Mouse (Mus musculus) ES-E14 (cell line): Measurements from ENCODE around the gene Cyb5r3. TPM values are rescaled to one million over a fixed set of nuclear protein-coding genes. Genes with fewer than 3 reads are reported as not detected.

ENCODE experiments used
- DNase-seq: peaks from one replicate; pipeline ENCODE4 v3.0.0-alpha.2; 2013; ENCODE audit warnings: low read depth, low spot score
- H3K27ac ChIP-seq: 2 replicates; pipeline ENCODE4 v1.5.1; 2012; ENCODE audit warnings: low read depth, mild to moderate bottlenecking, low read length, moderate library complexity, mixed read lengths; ENCODE audit not compliant: poor library complexity, insufficient read depth, severe bottlenecking
- H3K36me3 ChIP-seq: 2 replicates; pipeline ENCODE4 v1.6.1; 2012; ENCODE audit warnings: mild to moderate bottlenecking, low read length, moderate library complexity, mixed read lengths; ENCODE audit not compliant: control insufficient read depth, poor library complexity, insufficient read depth, severe bottlenecking
- H3K4me1 ChIP-seq, 2 experiments: fragments of 150-350 bp in 1 of 2; sonication (generic) in 1 of 2; 2 replicates each; pipeline ENCODE4 v1.6.1; 2012; ENCODE audit warnings: low read length in 2 of 2, mild to moderate bottlenecking in 1 of 2, mixed read lengths in 1 of 2; ENCODE audit not compliant: control insufficient read depth in 2 of 2, insufficient read depth in 2 of 2, poor library complexity in 1 of 2
- H3K4me3 ChIP-seq, 2 experiments: fragments of 150-350 bp in 1 of 2; sonication (generic) in 1 of 2; 2 replicates each; pipeline ENCODE4 v1.5.1; 2012; ENCODE audit warnings: low read length in 2 of 2, low read depth in 1 of 2, mild to moderate bottlenecking in 1 of 2, mixed read lengths in 1 of 2; ENCODE audit not compliant: insufficient read depth in 1 of 2, poor library complexity in 1 of 2, severe bottlenecking in 1 of 2
- H3K9ac ChIP-seq: 2 replicates; pipeline ENCODE4 v1.6.1; 2012; ENCODE audit warnings: low read depth, mild to moderate bottlenecking, low read length, mixed read lengths; ENCODE audit not compliant: poor library complexity, insufficient read depth, severe bottlenecking
- H3K9me3 ChIP-seq: fragments of 150-350 bp; sonication (generic); 2 replicates; pipeline ENCODE4 v1.6.1; 2012; ENCODE audit warnings: low read depth, mild to moderate bottlenecking, low read length; ENCODE audit not compliant: control insufficient read depth, insufficient read depth
- CHD2 ChIP-seq: IDR thresholded peaks from 2 replicates; pipeline ENCODE4 v1.6.1; 2014; ENCODE audit warnings: mild to moderate bottlenecking, low read depth, low read length, inconsistent platforms
- HCFC1 ChIP-seq: IDR thresholded peaks from 2 replicates; pipeline ENCODE4 v1.6.1; 2012; ENCODE audit warnings: low read length, inconsistent platforms, borderline replicate concordance; ENCODE audit not compliant: insufficient read depth
- MAFK ChIP-seq: IDR thresholded peaks from 2 replicates; pipeline ENCODE4 v1.6.1; 2014; ENCODE audit warnings: mild to moderate bottlenecking, low read depth, low read length, inconsistent platforms; ENCODE audit not compliant: insufficient read depth
- ZC3H11A ChIP-seq: IDR thresholded peaks from 2 replicates; pipeline ENCODE4 v1.6.1; 2012; ENCODE audit warnings: low read depth, mild to moderate bottlenecking, inconsistent platforms, low read length, borderline replicate concordance
- ZNF384 ChIP-seq: IDR thresholded peaks from 2 replicates; pipeline ENCODE4 v1.6.1; 2012; ENCODE audit warnings: low read depth, low read length, inconsistent platforms
- in situ Hi-C, 2 experiments: fragments of 600-800 bp; cut with MboI; formaldehyde crosslinking; loops; one replicate each; pipeline ENCODE4 v1.15.1; 2025; ENCODE audit warnings: low sequenced_read_pairs in 2 of 2, inconsistent platforms in 1 of 2; ENCODE audit not compliant: unreplicated experiment in 2 of 2
- total RNA-seq: library from RNA; depleted of rRNA; stranded (reverse); fragments of 300-350 nt; gene quantifications from 2 replicates; pipeline ENCODE4 v1.2.3, GENCODE M21; 2012

Cyb5r3 gene
- total RNA-seq, 1 experiment = 94.2 TPM

- Histone ChIP-seq H3K9ac (no peak overlapping the region; the same call in 1 of the 2 replicates), H3K36me3 (no peaks in the 10 kb centered on the region), H3K4me3 (no peak overlapping the region), H3K4me1 (peaks cover 0 to 6% of the 10 kb centered on the region in 2 experiments; a peak in 2 of 4 replicates), H3K27ac (no peak overlapping the region), H3K9me3 (no peaks in the 10 kb centered on the region)
- TF ChIP-seq MAFK (no peak), ZC3H11A (no peak), HCFC1 (no peak)
- in situ Hi-C loops = loop anchor here in 1 of 2 experiments (5.0 kb wide), 1 partner anchor 53 kb away; no protein-coding TSS in a partner anchor
- DNase-seq = peak; percentile 54
Measured at GRCm38 (mm10) chr15:83210229-83210628, 37.8 kb upstream of the Cyb5r3 start.

DNA sequence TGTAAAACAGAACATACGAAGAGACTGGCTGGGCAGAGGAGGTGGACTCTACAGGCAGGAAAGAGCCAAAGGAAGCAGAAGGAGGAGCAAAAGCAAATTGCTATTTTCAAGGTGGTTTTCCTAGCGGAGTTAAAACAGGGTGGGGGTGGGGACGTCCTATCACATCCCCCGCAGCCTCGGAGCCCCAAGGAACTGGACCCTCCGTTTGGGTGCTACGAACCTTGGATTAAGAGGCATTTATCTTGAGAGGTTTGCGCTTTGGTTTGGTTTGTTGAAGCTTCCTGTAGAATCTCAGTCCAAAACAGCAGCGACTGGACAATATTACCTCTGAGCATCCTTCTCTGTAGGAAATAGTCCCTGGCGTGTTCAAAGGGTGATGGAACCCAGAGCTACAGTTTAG lies 37.3 kb upstream of the Cyb5r3 start:
- no peak overlapping the region for H3K27ac ChIP-seq
- DNase-seq = no peak
- H3K36me3 ChIP-seq = no peaks in the 10 kb centered on the region
- no peaks in the 10 kb centered on the region for H3K9me3 ChIP-seq
- TF ChIP-seq ZC3H11A (no peak), HCFC1 (no peak), ZNF384 (no peak), MAFK (no peak), CHD2 (no peak)
- H3K9ac ChIP-seq = no peak overlapping the region; the same call in 1 of the 2 replicates
- peaks cover 0 to 7% of the 10 kb centered on the region in 2 experiments; a peak in 2 of 4 replicates for H3K4me1 ChIP-seq
- no peak overlapping the region for H3K4me3 ChIP-seq
- in situ Hi-C loops = loop anchor here in 1 of 2 experiments (5.0 kb wide), 1 partner anchor 52 kb away; no protein-coding TSS in a partner anchor

DNA sequence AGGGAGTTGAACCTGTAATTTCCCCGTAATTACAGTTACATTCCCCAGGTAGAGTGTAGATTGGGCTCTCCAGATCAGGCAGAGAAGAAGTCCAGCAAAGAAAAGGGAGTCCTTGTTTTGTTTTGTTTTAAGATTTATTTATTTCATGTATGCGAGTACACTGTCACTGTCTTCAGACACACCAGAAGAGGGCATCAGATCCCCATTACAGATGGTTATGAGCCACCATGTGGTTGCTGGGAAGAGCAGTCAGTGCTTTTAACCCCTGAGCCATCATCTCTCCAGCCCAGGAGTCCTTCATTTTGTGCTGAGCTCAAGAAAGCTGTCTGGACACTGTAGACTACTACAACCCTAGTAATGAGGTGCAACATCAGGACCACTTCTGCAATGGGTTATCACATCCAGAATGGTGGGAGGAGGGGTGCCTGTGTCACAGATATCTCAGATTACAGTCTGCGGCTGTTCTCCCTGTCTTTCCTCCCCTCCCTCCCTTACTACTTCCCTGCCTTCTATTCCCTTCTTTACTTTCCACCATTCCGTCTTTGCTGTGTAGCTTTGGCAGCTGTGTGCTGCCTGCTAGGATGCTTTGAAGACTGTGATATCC lies 36.8 kb upstream of the Cyb5r3 start:
- DNase-seq = no peak
- in situ Hi-C loops = no loop called here
- no peak overlapping the region for H3K4me3 ChIP-seq
- no peaks in the 10 kb centered on the region for H3K9me3 ChIP-seq
- no peaks in the 10 kb centered on the region for H3K36me3 ChIP-seq
- H3K9ac ChIP-seq = no peak overlapping the region
- TF ChIP-seq ZC3H11A = no peak
- TF ChIP-seq CHD2 = no peak
- no peak for TF ChIP-seq MAFK
- TF ChIP-seq HCFC1 = no peak
- TF ChIP-seq ZNF384 = no peak
- no peak overlapping the region for H3K27ac ChIP-seq
- peaks cover 0 to 8% of the 10 kb centered on the region in 2 experiments; a peak in 2 of 4 replicates for H3K4me1 ChIP-seq

GRCm38 (mm10) chr15:83204731-83205451 lies 32.5 kb upstream of the Cyb5r3 start:
- peak overlapping the region; percentile 35; the same call in 1 of the 2 replicates for H3K9ac ChIP-seq
- H3K9me3 ChIP-seq = no peaks in the 10 kb centered on the region
- peak overlapping the region in 1 of 2 experiments; percentile 7; a peak in 1 of 4 replicates for H3K4me3 ChIP-seq
- in situ Hi-C loops = no loop called here
- DNase-seq = peak; percentile 62
- no peaks in the 10 kb centered on the region for H3K36me3 ChIP-seq
- TF ChIP-seq CHD2 (0 out of 2 replicates have a peak, but pooled peaks have one; percentile 23), MAFK (no peak), HCFC1 (no peak), ZC3H11A (peak; percentile 77), ZNF384 (no peak)
- peaks cover 2 to 11% of the 10 kb centered on the region in 2 experiments; a peak in 3 of 4 replicates for H3K4me1 ChIP-seq
- H3K27ac ChIP-seq = peak overlapping the region; percentile 37; the same call in 1 of the 2 replicates
